Mouse (Mus musculus): ENCODE measurements at regions not wholly inside any gene's neighbourhood (a gene's known extent, or its start where the extent isn't known, plus 50 kb on each side); places are given as distances from the start of the nearest gene placed in this dataset.

DNA sequence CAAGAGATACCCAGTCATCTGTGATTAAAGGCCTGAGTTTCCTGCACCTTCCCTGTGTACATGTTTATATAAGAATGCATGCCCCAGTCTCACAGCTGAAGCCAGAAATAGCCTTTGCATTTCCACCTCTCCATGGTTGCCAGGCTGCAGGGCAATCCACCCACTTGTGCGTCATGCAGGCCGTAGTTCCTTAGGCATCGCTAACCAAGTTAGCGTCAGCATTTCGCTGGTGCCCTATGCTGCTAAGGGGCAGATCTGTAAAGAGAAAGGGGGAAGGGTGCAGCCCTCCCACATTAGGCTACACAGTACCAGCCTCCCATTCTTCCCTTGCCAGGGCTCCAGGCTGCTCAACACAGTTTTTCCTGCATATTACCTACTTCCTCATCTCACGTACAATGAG is 155.6 kb upstream of the Actbl2 start:
- TF ChIP-seq CTCF (IDR thresholded peaks at IDR 0.05; ENCODE audit: borderline replicate concordance, insufficient read depth, low read depth, low read length) (no peak), POLR2A (IDR thresholded peaks at IDR 0.05; ENCODE audit: borderline replicate concordance, insufficient read depth, low read length) (no peak)
